In the genomic region with DNA sequence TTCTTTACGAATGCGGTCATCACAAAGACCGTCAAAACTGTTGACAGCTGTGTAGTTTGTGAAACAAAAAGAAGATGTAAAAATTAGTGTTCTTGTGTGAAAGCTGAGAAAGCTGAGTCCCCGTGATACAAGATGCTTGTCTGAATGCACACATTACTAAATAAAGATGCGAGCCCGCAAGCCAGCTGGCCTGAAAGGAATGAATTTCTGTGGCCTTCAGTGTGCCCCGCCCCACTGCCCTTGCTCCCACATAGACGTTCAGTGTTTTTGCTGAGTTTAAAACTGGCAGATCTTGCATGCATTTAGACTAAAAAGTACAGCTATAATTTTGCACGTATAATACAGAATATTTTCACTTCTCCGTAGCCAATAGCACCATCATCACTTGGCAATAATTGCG, we compare ENCODE assay signal across 17 mouse cellular contexts. TPM values are rescaled to one million over a fixed set of nuclear protein-coding genes. Genes with fewer than 3 reads are reported as not detected.
A peak's percentile ranks its signal among the peaks of the same experiment; 100 is the strongest.
DNase-seq lines count a peak whose midpoint lies in the region.
"Had no signal": no experiment of that assay in that cellular context is flagged by ENCODE, and none has a peak within 500 bp of the region (broad histone marks: within the 10 kb centered on the region; RNA-seq: fewer than 3 reads in every experiment).

No protein-coding gene starts in this region.

- DNase-seq in adrenal gland, adult 2 months, result peak; percentile 13
- no peak for DNase-seq in adrenal gland, adult 18-20 months (ENCODE audit: low spot score in 2 of 2)
- DNase-seq in heart, adult 11 months, result peak; percentile 61
- DNase-seq in heart, postnatal 36 days, result no peak
- DNase-seq in testis, postnatal 10 days (ENCODE audit: low spot score), result peak; percentile 52
- no peak for DNase-seq in testis, postnatal 14 days (ENCODE audit: low spot score)
- no peak for DNase-seq in lung, postnatal 10 days
- no peak for DNase-seq in cerebellum, adult 11 months
- DNase-seq: B cell, adult 2 months; cerebellum, adult 18-20 months; cerebellum, adult 9-11 months; cerebellum, postnatal 36 days; gastrocnemius, postnatal 36 days; heart, adult 18-20 months; heart, postnatal 10 days had no signal

- intact Hi-C loops in heart, postnatal 36 days (cut with DNase I), result no loop called here

RNA-seq across cellular contexts. Expression of gene Dync2li1, which starts 10.5 kb away (rescaled TPM):
- 10 to 100 TPM; 19.1 to 40.9 TPM for total RNA-seq in adrenal gland, adult 2 months (2021)
- polyA plus RNA-seq in adrenal gland, adult 2 months (2012; rRNA removed), result 0.52 and 0.88 TPM in 2 replicates
- total RNA-seq in adrenal gland, adult 18-20 months (2021), result 10 to 100 TPM; 22.5 to 28.0 TPM
- total RNA-seq in heart, postnatal 36 days (2021), result 1 to 10 TPM; 2.6 to 3.9 TPM
- total RNA-seq: MEL had no signal
- polyA plus RNA-seq: erythroblast, embryonic 14.5 days had no signal

Comparison
In these comparisons a context has a peak if more than half of its experiments do, and no peak if none do; other contexts are left out.
1. DNase-seq: peak in adrenal gland, adult 2 months (single experiment), heart, adult 11 months (single experiment) and testis, postnatal 10 days (single experiment); none in adrenal gland, adult 18-20 months (0 of 2), heart, postnatal 36 days (0 of 2), testis, postnatal 14 days (single experiment), lung, postnatal 10 days (single experiment) and cerebellum, adult 11 months (single experiment).
2. RNA of gene Dync2li1, which starts 10.5 kb away (total RNA-seq): 19.1 to 40.9 TPM in adrenal gland, adult 2 months and 22.5 to 28.0 TPM in adrenal gland, adult 18-20 months; 2.6 to 3.9 TPM in heart, postnatal 36 days; every median in the first group is over 4 times any median in the second.